Mouse (Mus musculus) hindbrain, postnatal 0 days (tissue): ENCODE measurements at regions not wholly inside any gene's neighbourhood (a gene's known extent, or its start where the extent isn't known, plus 50 kb on each side); places are given as distances from the start of the nearest gene placed in this dataset.
A peak's percentile ranks its signal among the peaks of the same experiment; 100 is the strongest.

Experiments used
- ATAC-seq: fragments of 200-750 bp; cut with Nextera tagmentation; 2 replicates; pipeline ENCODE4 v1.8.0; 2017; ENCODE audit warnings: mild to moderate bottlenecking, moderate TSS enrichment, moderate library complexity
- DNase-seq: peaks from one replicate; pipeline ENCODE4 v3.0.0-alpha.2; 2015; ENCODE audit warnings: low spot score
- H3K27ac ChIP-seq: fragments of 300-500 bp; sonication (generic); 2 replicates; pipeline ENCODE4 v1.5.1; 2014; ENCODE audit warnings: mild to moderate bottlenecking
- H3K27me3 ChIP-seq: fragments of 300-500 bp; sonication (generic); 2 replicates; pipeline ENCODE4 v1.6.1; 2014; ENCODE audit warnings: low read length, mixed read lengths; ENCODE audit not compliant: insufficient read depth
- H3K36me3 ChIP-seq: fragments of 300-500 bp; sonication (generic); 2 replicates; pipeline ENCODE4 v1.6.1; 2014; ENCODE audit warnings: low read length, mixed read lengths; ENCODE audit not compliant: insufficient read depth
- H3K4me1 ChIP-seq: fragments of 300-500 bp; sonication (generic); 2 replicates; pipeline ENCODE4 v1.6.1; 2014; ENCODE audit warnings: antibody characterized with exemption, low read length, mixed read lengths; ENCODE audit not compliant: insufficient read depth
- H3K4me2 ChIP-seq: fragments of 300-500 bp; sonication (generic); 2 replicates; pipeline ENCODE4 v1.6.1; 2014; ENCODE audit warnings: low read depth, mild to moderate bottlenecking, low read length, moderate library complexity, mixed read lengths
- H3K4me3 ChIP-seq: fragments of 300-500 bp; sonication (generic); 2 replicates; pipeline ENCODE4 v1.5.1; 2014; ENCODE audit warnings: low read length
- H3K9ac ChIP-seq: fragments of 300-500 bp; sonication (generic); replicated peaks from 2 replicates; pipeline ENCODE4 v1.6.1; 2014; ENCODE audit warnings: mild to moderate bottlenecking, low read length, moderate library complexity, mixed read lengths
- H3K9me3 ChIP-seq: fragments of 300-500 bp; sonication (generic); 2 replicates; pipeline ENCODE4 v1.6.1; 2016; ENCODE audit warnings: low read length, mixed read lengths
- CTCF ChIP-seq: IDR thresholded peaks from 2 replicates; pipeline ENCODE4 v1.5.1; 2016; ENCODE audit warnings: antibody characterized with exemption, control low read depth, low read depth
- WGBS: fragments of 180-500 bp; shearing (Covaris S2); extraction: QIAGEN DNeasy Blood & Tissue Kit; methylation state at CpG from one replicate; pipeline ENCODE4 v1.1.7; 2014; 5-methylcytosine and 5-hydroxymethylcytosine counted together

- no peaks in the 10 kb centered on the region for H3K4me1 ChIP-seq
- 69% methylated on average over 3 of the region's 3 CpGs for WGBS
- no peak for ATAC-seq
These were observed 98.9 kb upstream of the Syt10 start for GRCm38 (mm10) chr15:89940591-89940990.

GRCm38 (mm10) chr15:89932370-89932769 lies 90.7 kb upstream of the Syt10 start:
- Histone ChIP-seq H3K9me3 (no peaks in the 10 kb centered on the region), H3K9ac (no peak overlapping the region), H3K27ac (no peak overlapping the region), H3K4me3 (no peak overlapping the region), H3K27me3 (no peaks in the 10 kb centered on the region), H3K4me2 (no peak overlapping the region), H3K36me3 (no peaks in the 10 kb centered on the region), H3K4me1 (no peaks in the 10 kb centered on the region)
- no peak for TF ChIP-seq CTCF
- no peak for ATAC-seq
- 93% methylated on average over 3 of the region's 3 CpGs for WGBS
- DNase-seq: no peak

More at GRCm38 (mm10) chr15:89940591-89940990, 98.9 kb upstream of the Syt10 start:
- H3K27ac ChIP-seq: no peak overlapping the region
- no peaks in the 10 kb centered on the region for H3K9me3 ChIP-seq
- no peaks in the 10 kb centered on the region for H3K27me3 ChIP-seq
- no peak for DNase-seq
- TF ChIP-seq CTCF: no peak
- no peaks in the 10 kb centered on the region for H3K36me3 ChIP-seq
- no peak overlapping the region for H3K4me2 ChIP-seq
- H3K4me3 ChIP-seq: no peak overlapping the region
- H3K9ac ChIP-seq: no peak overlapping the region

GRCm38 (mm10) chr15:89915587-89915986 lies 73.9 kb upstream of the Syt10 start:
- Histone ChIP-seq H3K9me3 (no peaks in the 10 kb centered on the region), H3K4me1 (no peaks in the 10 kb centered on the region), H3K27ac (no peak overlapping the region), H3K36me3 (no peaks in the 10 kb centered on the region), H3K4me2 (no peak overlapping the region), H3K9ac (no peak overlapping the region), H3K4me3 (no peak overlapping the region), H3K27me3 (no peaks in the 10 kb centered on the region)
- no peak for ATAC-seq
- DNase-seq: no peak
- 82% methylated on average over 12 of the region's 12 CpGs for WGBS
- TF ChIP-seq CTCF: no peak

- H3K4me1 ChIP-seq: no peaks in the 10 kb centered on the region
- no peaks in the 10 kb centered on the region for H3K27me3 ChIP-seq
- ATAC-seq: no peak
- no peak for TF ChIP-seq CTCF
- no peaks in the 10 kb centered on the region for H3K36me3 ChIP-seq
- H3K4me2 ChIP-seq: no peak overlapping the region
- WGBS: 36% methylated on average over 1 of the region's 1 CpGs
- H3K9me3 ChIP-seq: no peaks in the 10 kb centered on the region
- peak; percentile 18 for DNase-seq
- no peak overlapping the region for H3K4me3 ChIP-seq
- H3K27ac ChIP-seq: no peak overlapping the region
- no peak overlapping the region for H3K9ac ChIP-seq
These were observed 61.4 kb upstream of the Syt10 start for GRCm38 (mm10) chr15:89903057-89903456.

GRCm38 (mm10) chr15:89893668-89894067 lies 52.0 kb upstream of the Syt10 start:
- Histone ChIP-seq H3K9ac (no peak overlapping the region), H3K9me3 (no peaks in the 10 kb centered on the region), H3K4me1 (no peaks in the 10 kb centered on the region), H3K36me3 (no peaks in the 10 kb centered on the region), H3K4me3 (no peak overlapping the region), H3K4me2 (no peak overlapping the region), H3K27ac (no peak overlapping the region), H3K27me3 (no peaks in the 10 kb centered on the region)
- no peak for DNase-seq
- no peak for ATAC-seq
- no peak for TF ChIP-seq CTCF
- 79% methylated on average over 3 of the region's 3 CpGs for WGBS
